Mouse (Mus musculus): ENCODE results near the gene Tmem178b. TPM values are rescaled to one million over a fixed set of nuclear protein-coding genes. Genes with fewer than 3 reads are reported as not detected.
A peak's percentile ranks its signal among the peaks of the same experiment; 100 is the strongest.

The Tmem178b gene
- total RNA-seq, 2 experiments from 2014 or later, result 0.52 to 0.55 TPM

- intact Hi-C loops (cut with DNase I), result no loop called here
- DNase-seq, result peak; percentile 4 to 8
Observed at GRCm38 (mm10) chr6:40071007-40071406, 197.9 kb downstream of the Tmem178b start.

GRCm38 (mm10) chr6:40076089-40076488, 203.0 kb downstream of the Tmem178b start:
- intact Hi-C loops (cut with DNase I), result no loop called here
- peak in 1 of 2 experiments; percentile 3 for DNase-seq

GRCm38 (mm10) chr6:40076670-40077313, 203.7 kb downstream of the Tmem178b start:
- intact Hi-C loops (cut with DNase I), result no loop called here
- DNase-seq, result no peak

GRCm38 (mm10) chr6:40078353-40078752, 205.3 kb downstream of the Tmem178b start:
- intact Hi-C loops (cut with DNase I), result no loop called here
- no peak for DNase-seq

- DNase-seq, result no peak
- intact Hi-C loops (cut with DNase I), result no loop called here
Observed at GRCm38 (mm10) chr6:40083726-40084125, 210.7 kb downstream of the Tmem178b start.

- no peak for DNase-seq
- intact Hi-C loops (cut with DNase I), result no loop called here
Observed at GRCm38 (mm10) chr6:40091250-40091651, 218.2 kb downstream of the Tmem178b start.

GRCm38 (mm10) chr6:40098498-40098897, 225.4 kb downstream of the Tmem178b start:
- intact Hi-C loops (cut with DNase I), result no loop called here
- DNase-seq, result no peak

- no peak for DNase-seq
- intact Hi-C loops (cut with DNase I), result no loop called here
Observed at GRCm38 (mm10) chr6:40101785-40102184, 228.7 kb downstream of the Tmem178b start.

GRCm38 (mm10) chr6:40102863-40103262, 229.8 kb downstream of the Tmem178b start:
- intact Hi-C loops (cut with DNase I), result no loop called here
- DNase-seq, result no peak

- intact Hi-C loops (cut with DNase I), result no loop called here
- no peak for DNase-seq
Observed at GRCm38 (mm10) chr6:40110029-40110428, 237.0 kb downstream of the Tmem178b start.

- intact Hi-C loops (cut with DNase I), result no loop called here
- no peak for DNase-seq
Observed at GRCm38 (mm10) chr6:40110729-40111128, 237.7 kb downstream of the Tmem178b start.

- intact Hi-C loops (cut with DNase I), result no loop called here
Observed at GRCm38 (mm10) chr6:40112488-40112887, 239.4 kb downstream of the Tmem178b start.

GRCm38 (mm10) chr6:40116225-40116624, 243.2 kb downstream of the Tmem178b start:
- intact Hi-C loops (cut with DNase I), result no loop called here
- DNase-seq, result no peak

More at GRCm38 (mm10) chr6:40112488-40112887, 239.4 kb downstream of the Tmem178b start:
- no peak for DNase-seq

- no peak for DNase-seq
- intact Hi-C loops (cut with DNase I), result no loop called here
Observed at GRCm38 (mm10) chr6:40120176-40120575, 247.1 kb downstream of the Tmem178b start.

- intact Hi-C loops (cut with DNase I), result no loop called here
Observed at GRCm38 (mm10) chr6:40121494-40121893, 248.4 kb downstream of the Tmem178b start.

GRCm38 (mm10) chr6:40123070-40123690, 250.1 kb downstream of the Tmem178b start:
- intact Hi-C loops (cut with DNase I), result no loop called here
- peak in 1 of 2 experiments; percentile 2 for DNase-seq

More at GRCm38 (mm10) chr6:40121494-40121893, 248.4 kb downstream of the Tmem178b start:
- DNase-seq, result no peak

GRCm38 (mm10) chr6:40123960-40124359, 250.9 kb downstream of the Tmem178b start:
- no peak for DNase-seq
- intact Hi-C loops (cut with DNase I), result no loop called here

- DNase-seq, result no peak
- intact Hi-C loops (cut with DNase I), result no loop called here
Observed at GRCm38 (mm10) chr6:40128716-40129115, 255.6 kb downstream of the Tmem178b start.

GRCm38 (mm10) chr6:40131936-40132335, 258.9 kb downstream of the Tmem178b start:
- intact Hi-C loops (cut with DNase I), result no loop called here
- no peak for DNase-seq

GRCm38 (mm10) chr6:40133436-40133835, 260.4 kb downstream of the Tmem178b start:
- intact Hi-C loops (cut with DNase I), result no loop called here
- DNase-seq, result no peak

- intact Hi-C loops (cut with DNase I), result no loop called here
- DNase-seq, result no peak
Observed at GRCm38 (mm10) chr6:40135716-40136115, 262.6 kb downstream of the Tmem178b start.

- intact Hi-C loops (cut with DNase I), result no loop called here
- DNase-seq, result no peak
Observed at GRCm38 (mm10) chr6:40137346-40137745, 264.3 kb downstream of the Tmem178b start.

Measured in heart, postnatal 10 days (tissue).